Mouse (Mus musculus) c-Kit-positive CD71-positive TER-119-positive erythroid progenitor cells, embryonic 14.5 days (primary cell): ENCODE measurements around the gene Ubac2.
A peak's percentile ranks its signal among the peaks of the same experiment; 100 is the strongest.

ENCODE experiments used
- DNase-seq: peaks from one replicate; pipeline ENCODE4 v3.0.0-alpha.2; 2013; ENCODE audit warnings: low spot score

Ubac2 gene

GRCm38 (mm10) chr14:121924876-121925275 is 46.5 kb downstream of the Ubac2 start:
- DNase-seq: no peak

DNA sequence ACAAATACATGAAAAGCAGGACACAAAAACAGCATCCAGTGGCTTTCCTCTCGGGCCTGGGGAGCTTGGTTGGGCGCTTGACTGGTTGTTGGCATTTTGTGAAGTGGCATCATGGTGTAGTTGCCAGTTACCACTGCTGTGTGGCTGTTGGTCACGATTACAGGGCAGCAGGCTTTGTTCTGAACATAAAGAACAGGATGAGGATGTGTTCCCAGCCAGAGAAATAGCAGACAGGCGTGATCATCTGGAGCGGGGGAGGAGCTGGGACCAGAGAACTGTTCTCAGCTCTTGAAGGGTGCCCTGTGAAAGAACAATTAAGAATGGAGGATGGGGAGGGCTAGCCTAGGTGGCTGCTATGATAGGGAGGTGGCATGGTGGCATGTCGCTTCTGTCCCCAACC is 48.5 kb downstream of the Ubac2 start:
- no peak for DNase-seq

GRCm38 (mm10) chr14:121927451-121927850 is 49.0 kb downstream of the Ubac2 start:
- DNase-seq: no peak

DNA sequence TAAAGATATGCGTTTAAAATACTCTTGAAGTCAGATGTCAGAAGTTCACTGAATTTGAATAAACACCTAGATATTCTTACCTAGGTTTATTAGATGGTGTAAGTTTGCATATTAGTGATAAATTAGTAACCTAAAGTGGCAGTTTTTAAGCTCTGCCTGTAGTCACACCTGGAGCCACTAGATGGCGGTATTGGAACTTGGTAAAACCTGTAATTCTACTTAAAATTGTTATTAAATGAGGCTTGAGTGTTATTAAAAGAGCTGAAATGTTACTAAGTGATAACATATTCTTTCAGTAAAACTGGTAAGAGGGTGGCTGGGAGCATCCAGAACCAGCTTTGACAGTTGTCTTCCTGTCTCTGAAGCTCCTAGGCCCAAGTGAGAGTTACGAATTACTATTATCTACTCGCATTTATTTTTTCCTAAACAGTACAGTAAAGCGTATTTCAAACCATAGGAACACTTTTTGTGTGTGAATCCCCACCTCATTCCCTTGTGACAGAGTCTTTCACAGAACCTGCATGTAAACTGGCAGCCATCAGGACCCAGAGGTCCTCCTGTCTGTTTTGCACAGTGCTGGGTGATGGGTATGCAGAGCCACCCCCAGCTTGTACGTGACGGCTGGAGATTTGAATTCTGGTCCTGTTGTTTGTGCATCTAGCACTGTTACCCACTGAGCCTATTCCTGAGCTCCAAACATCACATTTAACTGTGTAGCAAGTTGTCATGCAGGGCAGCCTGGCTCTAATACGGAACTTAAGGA is 50.1 kb downstream of the Ubac2 start:
- peak; percentile 76 for DNase-seq

GRCm38 (mm10) chr14:121929243-121929951 is 51.0 kb downstream of the Ubac2 start:
- peak; percentile 49 for DNase-seq

DNA sequence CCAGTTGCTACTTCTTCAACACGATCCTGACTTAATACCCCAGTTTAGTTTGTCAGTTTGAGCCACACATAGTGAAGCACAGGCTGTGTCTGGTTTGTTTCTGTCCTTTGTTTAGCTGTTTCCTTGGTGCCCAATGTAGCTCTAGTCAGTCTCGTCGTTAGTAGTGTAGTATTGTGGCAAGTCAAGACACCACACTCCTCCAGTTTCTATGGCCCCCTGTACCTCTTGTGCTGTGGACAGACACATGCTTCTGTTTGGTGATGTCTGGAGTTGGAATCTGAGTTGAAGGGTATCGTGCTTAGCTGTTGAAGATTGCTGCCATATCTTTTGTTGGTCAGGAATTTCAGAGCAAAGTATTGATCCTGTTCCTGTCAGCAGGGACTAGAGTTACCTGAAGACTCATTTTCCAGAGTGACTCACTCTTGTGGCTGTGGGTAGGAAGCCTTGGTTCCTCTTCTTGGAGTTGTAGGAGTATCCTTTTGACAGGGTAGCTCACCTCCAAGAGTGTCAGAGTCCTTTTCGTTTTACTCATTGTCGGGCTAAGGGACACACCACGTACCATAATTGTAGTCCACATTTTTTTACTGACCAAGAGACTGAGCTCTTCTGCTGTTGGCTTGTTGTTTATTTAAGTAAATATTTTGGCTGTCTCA is 52.4 kb downstream of the Ubac2 start:
- no peak for DNase-seq

DNA sequence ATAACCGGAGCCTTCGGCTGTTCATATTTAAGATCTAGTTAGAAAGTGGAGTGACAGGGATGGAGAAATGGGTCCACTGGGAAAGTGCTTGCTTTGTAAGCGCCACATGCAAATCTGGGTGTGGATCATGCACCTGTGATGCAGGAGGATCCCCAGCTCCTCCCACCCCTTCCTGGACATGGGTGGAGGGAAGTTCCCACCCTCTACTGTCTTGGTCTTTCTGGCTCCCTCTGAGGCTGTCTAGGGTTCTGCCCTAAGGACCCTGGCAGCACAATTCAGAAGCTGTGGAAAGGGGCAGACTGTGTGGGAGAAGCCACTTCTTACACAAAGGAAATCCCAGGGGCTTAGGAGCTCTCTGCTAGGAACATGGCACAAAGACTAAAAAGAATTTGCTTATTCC is 53.2 kb downstream of the Ubac2 start:
- DNase-seq: no peak

- DNase-seq: no peak
These were observed 53.8 kb downstream of the Ubac2 start for GRCm38 (mm10) chr14:121932180-121932579.

DNA sequence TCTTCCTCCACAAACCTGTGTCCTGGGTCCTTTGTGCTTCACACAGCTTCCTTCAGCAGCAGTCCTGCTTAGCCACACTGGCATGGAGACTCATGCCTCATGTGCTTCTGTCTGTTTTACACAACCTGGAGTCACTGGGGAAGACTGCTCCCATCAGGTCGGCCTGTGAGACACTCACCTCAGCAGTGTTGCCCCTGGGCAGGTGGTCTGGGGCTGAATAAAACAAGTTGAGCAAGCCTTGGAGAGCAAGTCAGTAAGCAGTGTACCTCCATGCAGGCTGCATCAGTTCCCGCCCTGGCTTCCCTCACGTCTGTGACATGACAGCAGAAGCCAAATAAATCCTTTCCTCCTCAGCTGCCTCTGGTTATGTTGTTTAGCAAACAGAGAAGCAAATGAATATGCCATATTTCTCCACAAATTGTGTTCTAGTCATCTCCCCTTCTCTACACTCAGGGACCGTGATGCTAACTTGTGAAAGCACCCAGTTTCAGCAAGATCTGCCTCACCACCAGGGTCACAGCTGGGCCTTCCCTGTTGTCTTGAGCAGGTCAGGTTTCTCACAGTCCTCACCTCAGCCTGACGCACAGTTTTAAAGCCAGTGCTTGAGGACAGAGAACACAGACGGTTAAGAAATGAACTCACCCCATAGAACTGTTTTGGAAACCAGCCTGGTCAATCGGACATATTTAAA is 55.6 kb downstream of the Ubac2 start:
- DNase-seq: no peak

- no peak for DNase-seq
These were observed 56.2 kb downstream of the Ubac2 start for GRCm38 (mm10) chr14:121934597-121934946.

DNA sequence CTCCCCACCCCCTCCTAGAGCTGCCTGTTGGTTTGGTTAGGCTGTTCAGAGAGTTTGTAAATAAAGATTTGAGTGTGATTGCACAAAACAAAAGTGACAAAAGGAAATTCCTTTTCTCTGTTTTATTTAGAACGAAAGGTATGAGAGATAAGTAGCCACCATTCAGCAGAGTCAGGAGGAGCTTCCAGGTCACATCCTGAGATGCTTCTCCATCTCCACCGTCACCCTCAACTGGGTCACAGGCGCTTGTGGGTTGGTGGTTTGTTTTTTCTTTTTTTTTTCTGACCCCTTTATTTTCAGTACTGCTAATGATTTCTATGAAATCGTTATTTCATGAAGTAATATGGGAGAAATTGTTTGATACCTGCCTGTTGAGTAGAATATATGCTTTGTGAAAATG is 57.9 kb downstream of the Ubac2 start:
- no peak for DNase-seq

DNA sequence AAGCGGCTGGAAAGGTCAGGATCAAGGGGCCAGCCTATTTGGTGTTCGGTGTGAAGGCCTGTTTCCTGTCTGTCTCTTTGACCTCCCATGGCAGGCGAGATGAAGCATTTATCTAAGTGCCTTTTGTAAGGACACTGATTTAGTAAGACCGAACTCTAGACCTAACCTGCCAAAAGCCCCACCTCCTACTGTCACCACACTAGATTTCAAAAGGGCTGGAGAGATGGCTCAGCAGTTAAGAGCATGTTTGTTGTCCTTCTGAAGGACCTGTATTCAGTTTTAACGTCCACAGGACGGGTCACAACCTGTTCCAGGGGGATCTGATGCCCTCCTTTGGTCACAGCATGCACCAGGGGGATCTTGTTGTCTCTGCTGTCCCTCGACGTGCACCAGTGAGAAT is 58.4 kb downstream of the Ubac2 start:
- no peak for DNase-seq

DNA sequence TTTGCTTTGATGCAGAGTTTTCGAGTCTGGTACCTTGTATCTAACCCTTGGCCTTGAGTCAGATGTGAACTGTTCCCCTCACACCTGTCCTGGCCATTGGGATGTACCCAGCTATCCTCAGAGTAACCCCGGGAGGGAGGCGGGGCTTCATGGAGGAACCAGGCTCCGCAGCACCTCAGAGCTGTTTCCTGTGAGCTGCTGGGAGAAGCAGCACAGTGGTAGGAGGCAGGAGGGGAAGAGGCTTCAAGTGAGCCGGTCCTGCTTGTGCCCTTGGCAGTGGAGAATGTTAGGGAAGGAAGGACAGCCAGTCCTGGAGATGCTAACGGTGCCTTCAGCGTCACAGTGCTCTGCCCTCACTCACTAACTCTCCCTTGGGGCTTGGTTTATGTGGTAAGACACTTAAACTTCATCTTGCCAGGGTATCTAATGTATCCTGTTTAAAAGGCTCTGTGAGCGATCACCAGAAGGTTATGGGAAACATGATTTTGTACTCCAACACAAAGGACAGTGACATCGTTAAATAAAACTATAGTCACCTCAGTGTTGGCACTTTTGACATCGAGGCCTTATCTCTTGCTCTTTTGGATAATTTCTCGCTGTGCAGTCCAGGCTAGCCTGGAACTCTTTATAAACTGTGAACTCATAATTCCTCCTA is 59.3 kb downstream of the Ubac2 start:
- DNase-seq: no peak

- DNase-seq: no peak
These were observed 60.1 kb downstream of the Ubac2 start for GRCm38 (mm10) chr14:121938256-121939191.

- DNase-seq: no peak
These were observed 61.2 kb downstream of the Ubac2 start for GRCm38 (mm10) chr14:121939582-121939981.

DNA sequence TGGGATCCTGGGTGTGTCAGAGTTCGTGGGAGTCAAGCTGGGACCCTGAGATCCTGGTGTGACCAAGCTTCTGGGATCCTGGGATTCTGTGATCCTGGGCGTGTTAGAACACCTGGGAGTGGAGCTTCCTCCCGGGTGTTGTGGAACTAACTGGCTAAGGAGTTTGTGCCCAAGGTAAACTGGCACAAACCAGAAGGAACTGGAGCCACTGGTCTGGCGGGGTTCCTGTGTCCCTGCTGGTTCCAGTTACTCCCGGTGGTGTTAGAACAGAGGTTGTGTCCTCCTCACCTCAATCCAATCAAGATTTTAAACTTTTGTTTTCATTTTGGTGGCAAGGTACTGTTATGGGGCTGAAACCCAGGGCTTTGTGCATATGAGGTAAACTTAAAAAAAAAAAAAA is 67.7 kb downstream of the Ubac2 start:
- DNase-seq: no peak

GRCm38 (mm10) chr14:121946728-121947127 is 68.3 kb downstream of the Ubac2 start:
- no peak for DNase-seq

DNA sequence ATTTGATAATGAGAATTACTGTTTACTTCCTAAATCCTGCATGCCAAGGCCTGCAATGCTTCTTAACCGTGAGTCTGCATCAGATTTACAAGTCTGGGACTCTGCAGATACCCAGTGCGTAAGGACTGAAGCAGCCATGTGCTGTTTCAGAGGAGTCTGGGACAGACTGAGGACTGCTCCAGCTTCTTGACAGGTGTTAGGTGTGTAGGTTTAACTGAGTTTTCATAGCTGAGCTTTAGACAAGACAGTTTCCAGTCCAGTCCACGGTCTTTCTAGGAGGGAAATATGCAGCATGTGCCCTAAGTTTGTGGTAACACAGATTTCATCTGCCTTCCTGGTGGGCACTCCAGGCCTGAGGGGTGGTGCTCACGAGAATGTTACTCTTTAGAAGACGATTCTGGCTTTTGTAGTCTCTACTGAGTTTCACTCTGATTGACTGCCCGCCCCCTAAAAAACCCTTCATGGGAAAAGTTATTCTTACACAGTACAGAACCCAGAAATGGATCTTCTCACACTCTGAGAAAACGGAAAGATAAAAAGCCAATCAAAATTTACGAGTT is 68.9 kb downstream of the Ubac2 start:
- DNase-seq: no peak

- no peak for DNase-seq
These were observed 69.5 kb downstream of the Ubac2 start for GRCm38 (mm10) chr14:121947966-121948365.

- no peak for DNase-seq
These were observed 71.0 kb downstream of the Ubac2 start for GRCm38 (mm10) chr14:121949436-121949835.

DNA sequence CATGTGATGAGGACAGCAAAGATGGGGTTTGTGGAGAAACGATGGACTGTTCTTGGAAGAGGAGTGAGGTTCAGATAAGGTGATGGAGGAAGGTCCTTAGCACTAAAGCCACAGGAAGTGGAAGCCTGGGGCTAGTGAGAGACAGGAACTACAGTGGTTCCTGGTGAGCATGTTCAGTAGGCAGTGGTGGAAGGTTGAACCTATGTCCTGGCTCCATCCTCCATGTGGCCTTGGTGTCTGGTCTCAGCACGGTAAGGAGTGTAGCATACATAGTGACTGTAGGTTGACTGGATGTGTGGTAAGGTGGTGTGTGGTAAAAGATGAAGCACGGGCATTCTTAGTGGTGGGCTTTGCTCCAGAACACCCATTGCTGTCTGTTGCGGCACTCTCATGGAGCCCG is 71.5 kb downstream of the Ubac2 start:
- DNase-seq: no peak
